Mouse (Mus musculus): ENCODE measurements around the gene 4930433I11Rik.
"Not testable (repeated sequence)": the region's sequence is repeated elsewhere in the genome, so short reads cannot be mapped to it uniquely, and the experiment has no call there.

4930433I11Rik gene

DNA sequence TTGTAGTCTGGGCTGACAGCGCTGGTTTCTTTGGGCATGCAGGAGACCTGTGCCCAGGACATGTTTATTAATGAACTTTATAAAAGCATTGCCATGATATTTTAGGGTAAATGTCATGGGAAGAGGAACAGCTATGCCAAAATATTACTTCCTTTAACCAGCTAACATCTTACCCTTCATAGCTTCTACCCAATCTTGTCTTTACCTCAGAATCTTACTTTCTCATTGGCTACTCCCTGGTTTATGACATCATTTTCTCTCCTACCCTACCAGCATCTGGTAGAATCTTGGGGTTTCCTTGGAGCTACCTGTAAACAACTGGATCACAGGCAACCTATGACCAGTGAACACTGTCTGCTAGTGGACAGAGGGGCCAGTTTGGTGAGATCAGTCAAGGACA lies at the start of gene 4930433I11Rik:
TSS of gene 4930433I11Rik (plus strand) at position 301 of the 400 bp plus-strand sequence.
- in situ Hi-C loops (cut with MboI; ENCODE audit: low sequenced_read_pairs) = no loop called here

DNA sequence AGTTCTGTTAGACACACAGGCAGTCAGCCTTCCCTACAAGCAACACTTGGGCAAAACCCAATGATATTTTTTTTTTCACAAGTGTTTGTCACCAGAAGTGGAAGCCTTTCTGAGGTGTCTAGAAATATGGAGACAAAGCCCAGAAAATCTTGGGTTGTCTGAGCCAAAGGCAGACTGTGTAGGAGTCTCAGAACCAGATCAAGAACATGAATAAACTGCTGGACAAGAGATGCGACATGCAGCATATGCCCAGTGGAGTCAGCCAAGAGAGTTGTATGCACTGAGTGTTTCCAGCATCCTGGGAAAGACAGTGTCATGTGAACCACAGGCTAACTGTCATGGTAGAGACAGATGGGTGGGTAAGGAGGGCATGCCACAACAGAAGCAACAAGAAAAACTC lies 48.0 kb upstream of the 4930433I11Rik start:
- in situ Hi-C loops (cut with MboI; ENCODE audit: low sequenced_read_pairs) = no loop called here

DNA sequence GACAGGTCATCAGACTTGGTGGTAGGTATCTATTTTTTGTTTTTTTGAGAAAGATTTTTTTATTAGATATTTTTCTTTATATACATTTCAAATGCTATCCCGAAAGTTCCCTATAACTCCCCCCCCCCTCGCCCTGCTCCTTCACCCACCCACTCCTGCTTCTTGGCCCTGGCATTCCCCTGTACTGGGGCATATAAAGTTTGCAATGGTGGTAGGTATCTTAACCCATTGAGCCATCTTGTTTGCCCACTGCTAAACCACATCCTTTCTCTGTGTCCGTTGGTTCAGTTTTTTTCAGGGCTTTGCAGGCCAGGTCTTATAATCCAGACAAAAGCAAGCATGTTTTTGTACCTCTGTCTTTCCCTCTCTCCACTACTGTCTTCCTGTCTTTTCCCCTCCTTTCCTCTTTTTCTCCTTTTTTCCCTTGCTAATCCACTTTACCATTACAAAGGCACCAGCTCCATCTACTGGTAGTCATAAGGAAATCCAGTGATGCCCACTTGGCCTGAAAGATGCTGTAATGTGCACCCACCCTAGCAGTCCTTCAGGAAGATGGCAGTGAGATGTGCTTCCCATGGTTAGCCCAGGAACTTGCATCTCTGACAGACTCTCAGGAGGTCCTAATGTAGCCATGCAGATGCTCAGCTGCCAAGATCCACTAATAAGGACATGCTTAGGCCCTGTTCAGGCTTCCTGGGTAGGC lies 45.0 kb upstream of the 4930433I11Rik start:
- in situ Hi-C loops (cut with MboI; ENCODE audit: low sequenced_read_pairs) = no loop called here

DNA sequence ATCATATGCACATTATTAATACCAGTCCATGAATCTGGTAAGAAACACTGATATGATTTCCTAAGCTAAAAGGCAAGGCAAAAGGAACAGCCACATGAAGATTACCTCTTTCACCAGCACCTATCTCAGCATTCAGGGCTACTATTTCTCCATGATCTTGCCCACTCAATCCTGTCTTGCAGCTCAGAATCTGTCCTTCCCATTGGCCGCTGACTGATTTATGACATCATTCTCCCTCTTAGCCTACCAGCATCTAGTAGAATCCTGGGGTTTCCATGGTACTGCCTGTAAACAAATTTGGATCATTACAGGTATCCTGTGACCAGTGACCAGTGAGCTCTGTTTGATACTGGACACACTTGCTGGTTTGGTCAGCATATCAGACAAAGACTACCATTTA lies 45.1 kb downstream of the 4930433I11Rik start, which contains the start of gene Gm4884:
TSS of gene Gm4884 (plus strand) at position 301 of the 400 bp plus-strand sequence.
- in situ Hi-C loops (cut with MboI; ENCODE audit: low sequenced_read_pairs) = not testable (repeated sequence)

DNA sequence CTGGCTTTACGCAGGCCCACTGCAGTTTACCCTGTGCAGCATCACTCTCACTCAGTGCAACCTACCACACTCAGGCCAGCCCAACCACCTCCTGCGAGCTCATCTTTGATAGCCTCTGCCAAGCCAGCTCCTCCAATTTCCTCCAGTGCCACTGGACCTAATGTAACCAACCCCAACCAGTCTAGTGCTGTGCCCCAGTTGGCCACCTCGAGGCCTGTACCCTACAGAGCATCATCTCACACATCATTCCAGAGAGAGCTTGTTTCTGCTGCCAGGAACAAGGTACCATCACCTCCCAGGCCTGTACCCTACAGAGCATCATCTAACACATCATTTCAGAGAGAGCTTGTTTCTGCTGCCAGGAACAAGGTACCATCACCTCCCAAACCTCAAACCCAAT lies 56.7 kb downstream of the 4930433I11Rik start:
- in situ Hi-C loops (cut with MboI; ENCODE audit: low sequenced_read_pairs) = not testable (repeated sequence)
